18 mouse cellular contexts compared by ENCODE assay signal in the genomic region with DNA sequence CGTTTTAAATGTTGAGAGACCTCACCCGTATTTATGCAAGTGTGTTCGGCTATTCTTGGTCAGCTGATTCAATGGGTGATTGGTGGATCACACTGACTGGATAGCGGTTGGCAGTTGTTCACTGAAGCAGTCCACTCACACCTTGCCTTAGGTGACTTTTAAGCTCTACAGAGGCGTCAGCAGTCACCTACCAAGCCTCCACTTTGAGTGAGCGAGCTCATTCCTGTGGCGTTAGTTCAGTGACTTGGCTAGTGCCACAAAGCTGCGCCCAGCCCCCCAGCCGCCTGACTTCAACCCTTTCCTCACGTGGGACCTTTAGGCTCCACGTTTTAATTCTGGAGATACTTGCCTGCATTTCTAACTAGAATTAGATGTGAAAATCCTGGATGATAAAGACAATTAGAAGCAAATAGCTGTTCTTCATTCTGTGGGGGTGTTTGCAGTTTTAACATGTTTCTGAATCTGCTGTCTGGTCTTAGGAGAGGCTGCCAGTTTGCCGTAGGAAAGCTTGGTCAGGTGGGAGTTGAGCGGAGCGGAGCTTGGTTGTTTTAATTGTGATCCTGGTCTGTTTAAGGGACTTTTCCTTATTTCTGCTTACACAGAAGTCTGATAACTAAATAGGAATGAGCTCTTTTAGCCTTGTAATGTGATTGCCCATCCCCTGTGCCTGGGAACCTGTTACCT.
DNase-seq lines count a peak whose midpoint lies in the region; ATAC-seq and TF ChIP-seq lines count a peak whose summit lies in the region.
"Had no signal": no experiment of that assay in that cellular context is flagged by ENCODE, and none has a peak within 500 bp of the region (broad histone marks: within the 10 kb centered on the region; RNA-seq: fewer than 3 reads in every experiment).

No protein-coding gene starts in this region.

- DNase-seq in frontal cortex, postnatal 14 days (ENCODE audit: low spot score in 2 of 2): no peak
- DNase-seq in lung, postnatal 0 days (ENCODE audit: low spot score): peak; percentile 41
- DNase-seq in lung, postnatal 4 days: no peak
- DNase-seq in left cerebral cortex, postnatal 36 days (ENCODE audit: low spot score in 2 of 2): no peak
- DNase-seq in adrenal gland, postnatal 36 days: no peak
- DNase-seq: cerebellum, adult 18-20 months; gastrocnemius, postnatal 14 days; kidney, adult 2 months; right cerebral cortex, adult 18-20 months; thymus, postnatal 25 days had no signal

- H3K4me1 ChIP-seq in lung, postnatal 0 days (ENCODE audit: insufficient read depth, low read depth, low read length): no peaks in the 10 kb centered on the region
- H3K4me1 ChIP-seq in heart, embryonic 15.5 days (replicated peaks): peaks cover 25% of the 10 kb centered on the region
- H3K4me1 ChIP-seq in stomach, embryonic 16.5 days (ENCODE audit: control insufficient read depth, insufficient read depth, low read length): peaks cover 10% of the 10 kb centered on the region; the same call in 1 of the 2 replicates
- H3K4me1 ChIP-seq: hindbrain, embryonic 15.5 days had no signal

- no peak overlapping the region for H3K4me3 ChIP-seq in lung, postnatal 0 days (ENCODE audit: low read depth, low read length)
- no peak overlapping the region for H3K4me3 ChIP-seq in heart, embryonic 15.5 days
- no peak overlapping the region for H3K4me3 ChIP-seq in stomach, embryonic 16.5 days (replicated peaks; ENCODE audit: low read length)
- H3K4me3 ChIP-seq: hindbrain, embryonic 15.5 days; lung, embryonic 15.5 days; neural tube, embryonic 13.5 days had no signal

- TF ChIP-seq EP300 in lung, postnatal 0 days (IDR thresholded peaks at IDR 0.05): no peak

- TF ChIP-seq CTCF in lung, postnatal 0 days (IDR thresholded peaks at IDR 0.05): no peak

- H3K4me2 ChIP-seq in lung, postnatal 0 days (replicated peaks; ENCODE audit: low read depth, low read length): no peak overlapping the region
- no peak overlapping the region for H3K4me2 ChIP-seq in heart, embryonic 15.5 days
- no peak overlapping the region for H3K4me2 ChIP-seq in stomach, embryonic 16.5 days (ENCODE audit: low read depth, low read length)
- H3K4me2 ChIP-seq: hindbrain, embryonic 15.5 days; lung, embryonic 15.5 days; neural tube, embryonic 13.5 days had no signal

- intact Hi-C loops in left cerebral cortex, postnatal 36 days (cut with DNase I): no loop called here

- no peaks in the 10 kb centered on the region for H3K9me3 ChIP-seq in lung, postnatal 0 days (ENCODE audit: low read length)
- no peaks in the 10 kb centered on the region for H3K9me3 ChIP-seq in heart, embryonic 15.5 days (replicated peaks)
- H3K9me3 ChIP-seq in stomach, embryonic 16.5 days (replicated peaks; ENCODE audit: control insufficient read depth, low read length): no peaks in the 10 kb centered on the region
- H3K9me3 ChIP-seq: hindbrain, embryonic 15.5 days; lung, embryonic 15.5 days; neural tube, embryonic 13.5 days had no signal

- peak; percentile 75 for ATAC-seq in frontal cortex, adult (ENCODE audit: low TSS enrichment)
- peak; percentile 56 for ATAC-seq in lung, postnatal 0 days
- 0 out of 2 replicates have a peak, but pooled peaks have one; percentile 20 for ATAC-seq in heart, embryonic 15.5 days (replicated peaks; ENCODE audit: insufficient number of reproducible peaks, insufficient read depth, low FRiP score, low read depth)
- ATAC-seq in stomach, embryonic 16.5 days (ENCODE audit: insufficient read depth, low FRiP score): no peak
- ATAC-seq: forebrain, embryonic 14.5 days; midbrain, embryonic 16.5 days had no signal

- no peaks in the 10 kb centered on the region for H3K27me3 ChIP-seq in lung, postnatal 0 days (replicated peaks; ENCODE audit: insufficient read depth, low read length)
- no peaks in the 10 kb centered on the region for H3K27me3 ChIP-seq in heart, embryonic 15.5 days
- H3K27me3 ChIP-seq in stomach, embryonic 16.5 days (ENCODE audit: control insufficient read depth, insufficient read depth, low read length): no peaks in the 10 kb centered on the region
- H3K27me3 ChIP-seq: hindbrain, embryonic 15.5 days; lung, embryonic 15.5 days; neural tube, embryonic 13.5 days had no signal

- 66% methylated on average over 14 of the region's 14 CpGs for WGBS in lung, postnatal 0 days
- WGBS in heart, embryonic 15.5 days: 37% methylated on average over 14 of the region's 14 CpGs
- whole genome bisulfite sequencing in stomach, embryonic 16.5 days: 77% methylated on average over 14 of the region's 14 CpGs

- peaks cover 18% of the 10 kb centered on the region; the same call in 1 of the 2 replicates for H3K36me3 ChIP-seq in lung, postnatal 0 days (ENCODE audit: insufficient read depth, low read length)
- peaks cover 25% of the 10 kb centered on the region for H3K36me3 ChIP-seq in heart, embryonic 15.5 days
- H3K36me3 ChIP-seq in stomach, embryonic 16.5 days (ENCODE audit: control insufficient read depth, insufficient read depth, low read length): peaks cover 5% of the 10 kb centered on the region; the same call in 1 of the 2 replicates

- no peak overlapping the region for H3K27ac ChIP-seq in lung, postnatal 0 days (ENCODE audit: low read length)
- peak overlapping the region; percentile 45 for H3K27ac ChIP-seq in heart, embryonic 15.5 days
- H3K27ac ChIP-seq in stomach, embryonic 16.5 days (ENCODE audit: low read length): 0 out of 2 replicates have a peak overlapping the region, but pooled peaks have one; percentile 73
- H3K27ac ChIP-seq: hindbrain, embryonic 15.5 days; lung, embryonic 15.5 days had no signal

- no peak overlapping the region for H3K9ac ChIP-seq in lung, postnatal 0 days (replicated peaks; ENCODE audit: low read depth)
- no peak overlapping the region for H3K9ac ChIP-seq in heart, embryonic 15.5 days
- no peak overlapping the region for H3K9ac ChIP-seq in stomach, embryonic 16.5 days (ENCODE audit: low read length)
- H3K9ac ChIP-seq: hindbrain, embryonic 15.5 days; lung, embryonic 15.5 days; neural tube, embryonic 13.5 days had no signal
